Comparison of ENCODE assay signal across 15 mouse cellular contexts in genomic region chr2:120000882-120001584, GRCm38 (mm10). TPM values are rescaled to one million over a fixed set of nuclear protein-coding genes. Genes with fewer than 3 reads are reported as not detected.
DNase-seq lines count a peak whose midpoint lies in the region; ATAC-seq and TF ChIP-seq lines count a peak whose summit lies in the region.
"Had no signal": no experiment of that assay in that cellular context is flagged by ENCODE, and none has a peak within 500 bp of the region (broad histone marks: within the 10 kb centered on the region; RNA-seq: fewer than 3 reads in every experiment).

No protein-coding gene starts in this region.

- DNase-seq in hindbrain, embryonic 14.5 days (ENCODE audit: low spot score): no peak
- DNase-seq in embryonic facial prominence, embryonic 10.5 days (ENCODE audit: low spot score): no peak
- DNase-seq in kidney, postnatal 0 days (ENCODE audit: low spot score): peak; percentile 58
- no peak for DNase-seq in spleen, postnatal 4 days (ENCODE audit: low spot score in 2 of 2)
- no peak for DNase-seq in layer of hippocampus, postnatal 14 days (ENCODE audit: low spot score in 2 of 2)
- no peak for DNase-seq in left cerebral cortex, postnatal 14 days (ENCODE audit: low spot score in 2 of 2)
- DNase-seq: adrenal gland, postnatal 10 days; cerebellum, postnatal 10 days; forebrain, postnatal 0 days had no signal

- H3K27ac ChIP-seq in hindbrain, embryonic 13.5 days: 0 out of 2 replicates have a peak overlapping the region, but pooled peaks have one; percentile 30
- H3K27ac ChIP-seq in hindbrain, embryonic 14.5 days: no peak overlapping the region
- peak overlapping the region; percentile 57 for H3K27ac ChIP-seq in embryonic facial prominence, embryonic 10.5 days (replicated peaks)
- peak overlapping the region; percentile 31; the same call in 1 of the 2 replicates for H3K27ac ChIP-seq in kidney, postnatal 0 days
- H3K27ac ChIP-seq in lung, embryonic 16.5 days (ENCODE audit: low read length): peak overlapping the region; percentile 83
- H3K27ac ChIP-seq: intestine, embryonic 15.5 days; liver, embryonic 14.5 days had no signal

- no peaks in the 10 kb centered on the region for H3K9me3 ChIP-seq in hindbrain, embryonic 13.5 days
- H3K9me3 ChIP-seq in hindbrain, embryonic 14.5 days (ENCODE audit: control insufficient read depth, low read length): no peaks in the 10 kb centered on the region
- no peaks in the 10 kb centered on the region for H3K9me3 ChIP-seq in embryonic facial prominence, embryonic 10.5 days
- no peaks in the 10 kb centered on the region for H3K9me3 ChIP-seq in kidney, postnatal 0 days (replicated peaks; ENCODE audit: low read length)
- H3K9me3 ChIP-seq in lung, embryonic 16.5 days (ENCODE audit: control insufficient read depth, low read length): no peaks in the 10 kb centered on the region
- H3K9me3 ChIP-seq: G1E; intestine, embryonic 15.5 days had no signal

- intact Hi-C loops in left cerebral cortex, postnatal 14 days (cut with DNase I): no loop called here

- ATAC-seq in hindbrain, embryonic 13.5 days (ENCODE audit: low FRiP score): no peak
- no peak for ATAC-seq in hindbrain, embryonic 14.5 days (ENCODE audit: low FRiP score)
- ATAC-seq in kidney, postnatal 0 days (replicated peaks; ENCODE audit: low FRiP score, low read depth): peak; percentile 65; the same call in 1 of the 2 replicates
- peak; percentile 90 for ATAC-seq in lung, embryonic 16.5 days (ENCODE audit: low read depth)
- ATAC-seq: forebrain, postnatal 0 days; intestine, embryonic 15.5 days had no signal

- no peak for TF ChIP-seq CTCF in kidney, postnatal 0 days (IDR thresholded peaks at IDR 0.05; ENCODE audit: low read depth)

- H3K4me1 ChIP-seq in hindbrain, embryonic 13.5 days (replicated peaks): no peaks in the 10 kb centered on the region
- H3K4me1 ChIP-seq in hindbrain, embryonic 14.5 days (replicated peaks; ENCODE audit: control insufficient read depth, insufficient read depth, low read length): no peaks in the 10 kb centered on the region
- H3K4me1 ChIP-seq in embryonic facial prominence, embryonic 10.5 days: peaks cover 30% of the 10 kb centered on the region
- peaks cover 12% of the 10 kb centered on the region; the same call in 1 of the 2 replicates for H3K4me1 ChIP-seq in kidney, postnatal 0 days (replicated peaks; ENCODE audit: insufficient read depth, low read length)
- peaks cover 10% of the 10 kb centered on the region for H3K4me1 ChIP-seq in lung, embryonic 16.5 days (replicated peaks; ENCODE audit: control insufficient read depth, insufficient read depth, low read length)

- no peaks in the 10 kb centered on the region for H3K27me3 ChIP-seq in hindbrain, embryonic 13.5 days
- no peaks in the 10 kb centered on the region for H3K27me3 ChIP-seq in hindbrain, embryonic 14.5 days (ENCODE audit: control insufficient read depth, insufficient read depth, low read length)
- no peaks in the 10 kb centered on the region for H3K27me3 ChIP-seq in embryonic facial prominence, embryonic 10.5 days (replicated peaks; ENCODE audit: low read depth, poor library complexity, severe bottlenecking)
- no peaks in the 10 kb centered on the region for H3K27me3 ChIP-seq in kidney, postnatal 0 days (ENCODE audit: insufficient read depth, low read length)
- no peaks in the 10 kb centered on the region for H3K27me3 ChIP-seq in lung, embryonic 16.5 days (ENCODE audit: control insufficient read depth, insufficient read depth, low read depth, low read length)
- H3K27me3 ChIP-seq: intestine, embryonic 15.5 days had no signal

- H3K4me3 ChIP-seq in hindbrain, embryonic 13.5 days: no peak overlapping the region
- H3K4me3 ChIP-seq in hindbrain, embryonic 14.5 days (replicated peaks; ENCODE audit: low read length): no peak overlapping the region
- no peak overlapping the region for H3K4me3 ChIP-seq in embryonic facial prominence, embryonic 10.5 days
- no peak overlapping the region for H3K4me3 ChIP-seq in kidney, postnatal 0 days (replicated peaks; ENCODE audit: low read depth, low read length)
- no peak overlapping the region for H3K4me3 ChIP-seq in lung, embryonic 16.5 days (ENCODE audit: low read length)
- H3K4me3 ChIP-seq: intestine, embryonic 15.5 days; myocyte had no signal

- peaks cover 36% of the 10 kb centered on the region for H3K36me3 ChIP-seq in hindbrain, embryonic 13.5 days
- no peaks in the 10 kb centered on the region; the same call in 1 of the 2 replicates for H3K36me3 ChIP-seq in hindbrain, embryonic 14.5 days (replicated peaks; ENCODE audit: control insufficient read depth, insufficient read depth)
- H3K36me3 ChIP-seq in embryonic facial prominence, embryonic 10.5 days (replicated peaks): peaks cover 23% of the 10 kb centered on the region; the same call in 1 of the 2 replicates
- 0 out of 2 replicates have a peak, but pooled peaks cover 2% of the 10 kb centered on the region for H3K36me3 ChIP-seq in kidney, postnatal 0 days (ENCODE audit: insufficient read depth, low read length)
- H3K36me3 ChIP-seq in lung, embryonic 16.5 days (ENCODE audit: control insufficient read depth, insufficient read depth, low read length): no peaks in the 10 kb centered on the region
- H3K36me3 ChIP-seq: intestine, embryonic 15.5 days had no signal

- no peak overlapping the region for H3K4me2 ChIP-seq in hindbrain, embryonic 13.5 days
- H3K4me2 ChIP-seq in hindbrain, embryonic 14.5 days (replicated peaks): no peak overlapping the region
- no peak overlapping the region for H3K4me2 ChIP-seq in kidney, postnatal 0 days (ENCODE audit: low read length)
- H3K4me2 ChIP-seq in lung, embryonic 16.5 days (ENCODE audit: low read depth, low read length): no peak overlapping the region
- H3K4me2 ChIP-seq: intestine, embryonic 15.5 days had no signal

- no peak overlapping the region for H3K9ac ChIP-seq in hindbrain, embryonic 13.5 days
- no peak overlapping the region for H3K9ac ChIP-seq in hindbrain, embryonic 14.5 days
- H3K9ac ChIP-seq in kidney, postnatal 0 days (ENCODE audit: low read depth, low read length): no peak overlapping the region
- H3K9ac ChIP-seq in lung, embryonic 16.5 days (ENCODE audit: low read length): no peak overlapping the region
- H3K9ac ChIP-seq: forebrain, postnatal 0 days; intestine, embryonic 15.5 days; liver, embryonic 14.5 days had no signal

- 82% methylated on average over 3 of the region's 3 CpGs for WGBS in hindbrain, embryonic 13.5 days
- WGBS in hindbrain, embryonic 14.5 days: 80% methylated on average over 3 of the region's 3 CpGs
- WGBS in embryonic facial prominence, embryonic 10.5 days: 71% methylated on average over 3 of the region's 3 CpGs
- WGBS in kidney, postnatal 0 days: 40% methylated on average over 3 of the region's 3 CpGs
- 47% methylated on average over 3 of the region's 3 CpGs for WGBS in lung, embryonic 16.5 days

RNA-seq across cellular contexts. Expression of gene Jmjd7, which starts 26.2 kb away (rescaled TPM):
- polyA plus RNA-seq in hindbrain, embryonic 13.5 days (2015; fragmentation: Nextera tagmentation; extraction: Ambion mirVana): 23.5 and 25.9 TPM in 2 replicates
- 16.6 and 23.3 TPM in 2 replicates for polyA plus RNA-seq in hindbrain, embryonic 14.5 days (2014; fragmentation: Nextera tagmentation; extraction: Ambion mirVana)
- 20.4 and 20.6 TPM in 2 replicates for polyA plus RNA-seq in embryonic facial prominence, embryonic 10.5 days (2016; fragmentation: Nextera tagmentation; extraction: Ambion mirVana)
- polyA plus RNA-seq in kidney, postnatal 0 days (2015; fragmentation: Nextera tagmentation; extraction: Ambion mirVana): 24.7 and 25.7 TPM in 2 replicates
- 21.2 and 22.9 TPM in 2 replicates for polyA plus RNA-seq in lung, embryonic 16.5 days (2015; fragmentation: Nextera tagmentation; extraction: Ambion mirVana)
- total RNA-seq in layer of hippocampus, postnatal 14 days (2021): 1 to 10 TPM; 5.3 to 6.3 TPM
- 1 to 10 TPM; 4.0 to 5.0 TPM for total RNA-seq in left cerebral cortex, postnatal 14 days (2021)

RNA-seq across cellular contexts. Expression of gene Gm28042, which starts 26.3 kb away (rescaled TPM):
- polyA plus RNA-seq in hindbrain, embryonic 13.5 days (2015; fragmentation: Nextera tagmentation; extraction: Ambion mirVana): 5.2 and 5.6 TPM in 2 replicates
- polyA plus RNA-seq in hindbrain, embryonic 14.5 days (2014; fragmentation: Nextera tagmentation; extraction: Ambion mirVana): 4.0 and 4.3 TPM in 2 replicates
- 5.6 and 6.2 TPM in 2 replicates for polyA plus RNA-seq in embryonic facial prominence, embryonic 10.5 days (2016; fragmentation: Nextera tagmentation; extraction: Ambion mirVana)
- 0.89 and 1.2 TPM in 2 replicates for polyA plus RNA-seq in kidney, postnatal 0 days (2015; fragmentation: Nextera tagmentation; extraction: Ambion mirVana)
- polyA plus RNA-seq in lung, embryonic 16.5 days (2015; fragmentation: Nextera tagmentation; extraction: Ambion mirVana): 2.3 and 4.3 TPM in 2 replicates
- total RNA-seq in layer of hippocampus, postnatal 14 days (2021): 1 to 10 TPM; 1.1 to 1.8 TPM
- total RNA-seq in left cerebral cortex, postnatal 14 days (2021): 1 to 10 TPM; 1.0 to 1.2 TPM

RNA-seq across cellular contexts. Expression of gene Mapkbp1, which starts 28.5 kb away (rescaled TPM):
- 4.9 and 6.2 TPM in 2 replicates for polyA plus RNA-seq in hindbrain, embryonic 13.5 days (2015; fragmentation: Nextera tagmentation; extraction: Ambion mirVana)
- 8.6 and 8.9 TPM in 2 replicates for polyA plus RNA-seq in hindbrain, embryonic 14.5 days (2014; fragmentation: Nextera tagmentation; extraction: Ambion mirVana)
- polyA plus RNA-seq in embryonic facial prominence, embryonic 10.5 days (2016; fragmentation: Nextera tagmentation; extraction: Ambion mirVana): 3.5 and 4.0 TPM in 2 replicates
- 1.9 and 2.0 TPM in 2 replicates for polyA plus RNA-seq in kidney, postnatal 0 days (2015; fragmentation: Nextera tagmentation; extraction: Ambion mirVana)
- 3.4 and 3.5 TPM in 2 replicates for polyA plus RNA-seq in lung, embryonic 16.5 days (2015; fragmentation: Nextera tagmentation; extraction: Ambion mirVana)
- total RNA-seq in layer of hippocampus, postnatal 14 days (2021): 10 to 100 TPM; 55.3 to 57.7 TPM
- total RNA-seq in left cerebral cortex, postnatal 14 days (2021): 10 to 100 TPM; 61.2 to 65.9 TPM

RNA-seq across cellular contexts. Expression of gene Pla2g4b, which starts 32.2 kb away (rescaled TPM):
- polyA plus RNA-seq in hindbrain, embryonic 13.5 days (2015; fragmentation: Nextera tagmentation; extraction: Ambion mirVana): 3.7 and 4.1 TPM in 2 replicates
- polyA plus RNA-seq in hindbrain, embryonic 14.5 days (2014; fragmentation: Nextera tagmentation; extraction: Ambion mirVana): 1.9 and 2.7 TPM in 2 replicates
- 1.8 and 2.8 TPM in 2 replicates for polyA plus RNA-seq in embryonic facial prominence, embryonic 10.5 days (2016; fragmentation: Nextera tagmentation; extraction: Ambion mirVana)
- 0.29 and 0.71 TPM in 2 replicates for polyA plus RNA-seq in kidney, postnatal 0 days (2015; fragmentation: Nextera tagmentation; extraction: Ambion mirVana)
- 1.1 and 1.4 TPM in 2 replicates for polyA plus RNA-seq in lung, embryonic 16.5 days (2015; fragmentation: Nextera tagmentation; extraction: Ambion mirVana)
- total RNA-seq in layer of hippocampus, postnatal 14 days (2021): 1 to 10 TPM; 4.9 TPM
- 1 to 10 TPM; 2.4 to 4.2 TPM for total RNA-seq in left cerebral cortex, postnatal 14 days (2021)

Comparison
In these comparisons a context has a peak if more than half of its experiments do, and no peak if none do; other contexts are left out.
1. ATAC-seq: peak in kidney, postnatal 0 days (single experiment) and lung, embryonic 16.5 days (single experiment); none in hindbrain, embryonic 13.5 days (single experiment) and hindbrain, embryonic 14.5 days (single experiment).